ENCODE assay signal across 17 mouse cellular contexts in genomic region chr10:20089026-20089425, GRCm38 (mm10).
"Had no signal": no experiment of that assay in that cellular context is flagged by ENCODE, and none has a peak within 500 bp of the region (broad histone marks: within the 10 kb centered on the region; RNA-seq: fewer than 3 reads in every experiment).

No protein-coding gene starts in this region.

- H3K9ac ChIP-seq: limb, embryonic 12.5 days; limb, embryonic 15.5 days; liver, embryonic 14.5 days; liver, postnatal 0 days; lung, embryonic 14.5 days; midbrain, embryonic 12.5 days had no signal

- DNase-seq: kidney, adult 2 months; kidney, postnatal 25 days; left cerebral cortex, postnatal 4 days; liver, postnatal 0 days; lung, embryonic 14.5 days; thymus, adult 18-20 months; thymus, postnatal 14 days; thymus, postnatal 4 days had no signal

- H3K4me1 ChIP-seq: limb, embryonic 15.5 days; midbrain, embryonic 12.5 days had no signal

- H3K4me3 ChIP-seq: limb, embryonic 12.5 days; limb, embryonic 15.5 days; midbrain, embryonic 12.5 days; myocyte had no signal

- H3K4me2 ChIP-seq: limb, embryonic 12.5 days; limb, embryonic 15.5 days; liver, embryonic 11.5 days; lung, embryonic 14.5 days; midbrain, embryonic 12.5 days had no signal

- H3K27ac ChIP-seq: kidney, postnatal 0 days; limb, embryonic 12.5 days; limb, embryonic 15.5 days; liver, embryonic 14.5 days; macrophage; midbrain, embryonic 12.5 days had no signal

- H3K36me3 ChIP-seq: limb, embryonic 12.5 days; limb, embryonic 15.5 days; midbrain, embryonic 12.5 days had no signal

- H3K9me3 ChIP-seq: limb, embryonic 12.5 days; limb, embryonic 15.5 days; midbrain, embryonic 12.5 days had no signal

- ATAC-seq: liver, postnatal 0 days; lung, postnatal 0 days had no signal

- H3K27me3 ChIP-seq: limb, embryonic 12.5 days; limb, embryonic 15.5 days; midbrain, embryonic 12.5 days had no signal
